Mouse (Mus musculus): ENCODE results near the gene Chchd10.

Chchd10 gene

DNA sequence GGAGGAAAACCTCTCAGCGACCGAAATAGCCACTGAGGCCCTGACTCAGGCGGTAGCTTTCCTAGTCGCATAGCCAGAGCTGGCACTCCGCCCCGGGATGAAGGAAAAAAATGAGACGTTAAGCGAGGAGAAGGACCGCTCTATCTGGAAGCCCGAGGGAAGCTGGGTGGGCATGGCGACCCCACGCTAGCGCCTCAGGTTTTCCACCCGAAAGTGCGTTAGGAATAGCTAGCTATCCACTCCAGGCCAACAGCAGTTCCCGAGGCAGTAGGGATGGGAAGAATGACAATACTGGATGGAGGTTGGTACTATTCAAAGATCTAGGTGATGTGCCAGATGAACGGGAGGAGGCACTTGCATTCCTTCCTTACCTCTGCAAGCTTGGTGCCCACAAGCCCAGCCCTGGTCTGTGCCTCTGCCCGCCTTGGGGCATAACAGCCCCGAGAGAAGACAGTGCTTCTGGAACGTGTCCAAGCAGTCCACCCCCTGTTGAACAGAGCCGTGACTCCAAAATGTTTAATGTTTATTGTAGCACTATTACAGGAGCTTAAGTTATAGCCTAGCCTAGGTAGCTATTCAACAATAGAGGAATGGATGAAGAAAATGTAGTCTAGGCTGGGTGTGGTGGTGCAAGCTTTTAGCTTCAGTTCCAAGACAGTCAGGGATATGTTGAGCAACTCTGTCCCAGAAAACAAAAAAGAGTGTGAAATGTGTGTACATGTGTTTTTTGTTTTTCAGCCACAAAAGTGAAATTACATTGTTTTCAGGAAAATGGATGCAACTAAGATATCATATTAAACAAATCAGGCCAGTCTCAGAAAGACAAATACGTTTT, 11.0 kb upstream of the Chchd10 start:
- in situ Hi-C loops (cut with MboI; ENCODE audit: unreplicated experiment in 2 of 2): no loop called here

DNA sequence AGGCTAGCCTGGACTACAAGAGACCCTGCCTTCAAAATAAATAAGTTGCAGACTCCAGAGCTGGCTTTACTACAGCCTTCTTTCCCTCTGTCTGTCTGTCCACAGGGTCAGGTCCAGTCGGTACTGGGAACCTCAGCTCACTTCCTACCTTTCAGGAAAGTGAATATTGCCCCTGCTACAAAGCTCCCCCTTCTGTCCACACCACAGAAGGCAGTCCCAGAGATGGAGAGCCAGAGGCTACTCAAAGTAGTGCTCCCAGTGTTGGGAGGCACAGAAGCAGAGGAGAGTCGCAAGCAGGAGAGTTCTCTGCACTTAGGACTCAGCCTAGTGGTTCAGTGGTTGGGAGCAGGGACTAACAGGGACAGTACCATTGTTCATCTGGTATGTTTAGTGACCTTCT, 8.6 kb upstream of the Chchd10 start:
- in situ Hi-C loops (cut with MboI; ENCODE audit: unreplicated experiment in 2 of 2): no loop called here

DNA sequence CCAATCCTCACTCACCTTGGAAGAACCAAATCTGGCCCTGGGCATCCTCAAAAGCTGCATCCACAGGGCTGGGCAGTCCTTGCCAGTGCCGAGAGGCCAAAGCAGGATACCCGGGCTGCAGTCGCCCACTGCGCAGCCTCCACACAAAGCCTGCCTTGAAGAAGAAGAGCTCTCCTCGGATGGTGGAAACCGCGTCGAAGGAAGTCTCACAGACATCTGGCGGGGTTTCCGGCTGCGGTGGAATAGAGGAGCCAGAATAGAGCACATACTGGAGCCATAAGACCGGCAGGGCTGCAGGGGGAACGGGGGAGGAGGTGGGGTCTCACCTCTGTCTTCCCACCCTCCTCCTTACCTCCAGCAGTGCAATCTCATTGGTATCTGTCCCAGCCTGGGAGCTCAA, 6.5 kb upstream of the Chchd10 start:
- in situ Hi-C loops (cut with MboI; ENCODE audit: unreplicated experiment in 2 of 2): no loop called here

DNA sequence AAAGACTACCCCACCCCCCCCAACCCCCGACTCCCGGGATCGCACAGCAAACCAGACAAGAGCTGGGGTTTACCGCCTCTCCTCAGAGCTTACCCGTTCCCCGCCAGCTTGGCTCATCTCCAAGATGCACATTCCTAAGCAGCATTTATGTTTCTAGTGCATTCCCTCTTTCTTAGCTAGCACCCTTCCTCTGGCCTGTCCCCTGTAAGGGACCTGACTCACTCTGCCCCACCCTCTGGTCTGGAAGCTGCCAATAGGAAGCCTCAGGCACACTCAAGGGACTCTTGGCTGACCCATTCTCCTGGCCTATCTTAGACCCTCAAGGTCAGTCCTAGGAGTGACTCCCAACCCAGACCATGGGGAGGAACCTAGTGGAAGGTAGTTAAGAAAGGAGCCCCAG, 2.6 kb upstream of the Chchd10 start:
- in situ Hi-C loops (cut with MboI; ENCODE audit: unreplicated experiment in 2 of 2): no loop called here

DNA sequence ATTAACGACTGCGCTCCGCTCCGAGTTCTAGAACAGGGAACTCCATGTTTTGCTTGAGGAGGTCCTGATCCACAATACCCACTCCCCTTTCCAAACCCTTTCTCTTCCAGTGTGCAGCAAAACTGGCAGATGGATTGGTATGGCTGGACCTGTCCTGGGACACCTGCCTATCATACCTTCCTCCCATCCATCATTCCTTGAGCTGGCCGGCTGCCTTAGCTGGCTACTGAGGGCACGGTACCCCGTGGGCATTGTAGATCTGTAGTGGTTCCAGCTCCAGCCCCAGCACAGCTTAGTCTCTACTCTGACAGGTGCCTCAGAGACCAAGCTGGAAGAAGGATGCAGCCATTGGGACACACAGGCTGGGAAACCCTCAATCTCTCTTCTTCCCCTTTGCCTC, 1.6 kb upstream of the Chchd10 start:
- in situ Hi-C loops (cut with MboI; ENCODE audit: unreplicated experiment in 2 of 2): no loop called here

DNA sequence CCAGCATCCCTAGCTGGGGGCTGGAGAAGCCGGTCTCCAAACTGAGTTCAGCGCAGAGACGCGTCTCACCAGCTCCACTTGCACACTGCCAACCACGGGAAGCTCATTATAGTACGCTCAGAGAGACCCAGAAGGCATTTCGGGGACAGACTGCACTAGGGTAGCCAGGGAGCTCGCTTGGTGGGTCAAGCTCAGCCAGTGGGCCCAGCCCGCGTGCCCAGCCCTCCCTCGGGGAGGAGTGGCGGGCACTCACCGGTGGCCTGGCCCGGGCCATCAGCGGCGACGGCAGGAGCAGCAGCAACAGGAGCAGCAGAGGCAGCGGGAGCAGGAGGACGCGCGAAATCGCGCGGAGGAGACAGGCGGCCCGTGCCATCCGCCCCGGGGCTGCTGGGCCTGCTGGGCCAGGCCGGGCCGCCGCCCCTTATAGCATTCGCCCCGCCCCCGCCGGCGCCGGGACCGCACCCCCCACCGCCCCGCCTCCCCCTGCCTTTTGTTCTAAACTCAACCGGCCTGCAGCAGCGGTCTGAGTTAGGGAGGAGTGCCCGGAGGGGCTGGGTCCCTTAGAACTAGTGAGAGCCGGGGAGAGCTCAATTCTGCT, 750 bp upstream of the Chchd10 start:
- in situ Hi-C loops (cut with MboI; ENCODE audit: unreplicated experiment in 2 of 2): no loop called here

DNA sequence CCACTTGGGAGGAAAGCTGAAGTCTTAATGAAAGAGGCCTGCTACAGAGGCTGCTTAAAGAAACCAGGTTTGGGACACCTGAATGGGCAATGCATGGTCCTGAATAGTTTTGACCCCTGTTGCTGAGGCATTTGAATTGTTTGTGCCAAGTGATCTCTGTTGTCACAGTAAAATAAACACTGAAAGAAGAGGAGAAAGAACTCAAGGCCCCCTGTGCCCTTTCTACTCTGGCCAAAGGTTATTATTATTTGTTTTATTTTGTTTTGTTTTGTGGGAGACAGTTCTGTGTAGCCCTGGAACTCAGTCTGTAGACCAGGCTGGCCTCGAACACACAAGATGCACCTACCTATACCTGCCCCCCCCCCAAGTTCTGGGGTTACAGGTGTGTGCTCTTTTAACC, 2.1 kb downstream of the Chchd10 start:
- in situ Hi-C loops (cut with MboI; ENCODE audit: unreplicated experiment in 2 of 2): no loop called here

DNA sequence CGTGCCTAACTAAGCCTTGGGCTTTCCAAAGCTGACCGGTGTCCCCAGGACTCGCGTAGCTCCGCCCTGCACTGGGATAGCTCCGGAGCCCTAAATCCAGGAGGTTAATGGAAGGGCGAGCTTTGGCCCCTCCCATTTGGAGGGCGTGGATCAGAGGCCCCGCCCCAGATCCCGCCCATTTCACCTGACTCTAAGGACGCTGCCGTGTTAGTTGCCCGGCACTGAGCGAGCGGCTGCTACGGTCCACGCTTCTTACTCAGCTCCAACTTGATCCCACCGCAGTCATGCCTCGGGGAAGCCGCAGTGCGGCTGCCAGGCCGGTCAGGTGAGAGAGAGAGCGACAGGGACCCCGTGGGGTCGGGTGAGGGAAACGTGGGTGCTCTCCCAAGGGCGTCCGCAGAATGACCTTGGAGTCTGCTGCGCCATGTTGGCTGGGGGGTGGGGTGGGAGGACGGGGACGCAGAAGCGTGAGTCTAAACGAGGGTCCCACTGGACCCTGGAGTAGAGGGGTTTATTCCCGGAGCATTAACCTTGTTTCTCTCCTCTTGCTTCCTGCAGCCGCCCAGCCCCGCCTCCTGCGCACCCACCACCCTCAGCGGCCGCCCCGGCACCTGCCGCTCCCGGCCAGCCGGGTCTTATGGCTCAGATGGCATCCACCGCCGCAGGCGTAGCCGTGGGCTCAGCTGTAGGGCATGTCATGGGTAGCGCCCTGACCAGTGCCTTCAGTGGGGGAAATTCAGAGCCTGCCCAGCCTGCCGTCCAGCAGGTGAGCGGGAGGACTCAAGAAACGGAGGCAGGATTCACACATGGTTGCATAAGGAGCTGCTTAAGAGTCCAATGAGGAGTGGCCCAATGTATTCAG, 3.0 kb downstream of the Chchd10 start, which contains the start of gene Mmp11:
Mmp11 (minus strand) TSS at position 817 of the 862 bp plus-strand sequence.
- in situ Hi-C loops (cut with MboI; ENCODE audit: unreplicated experiment in 2 of 2): no loop called here

DNA sequence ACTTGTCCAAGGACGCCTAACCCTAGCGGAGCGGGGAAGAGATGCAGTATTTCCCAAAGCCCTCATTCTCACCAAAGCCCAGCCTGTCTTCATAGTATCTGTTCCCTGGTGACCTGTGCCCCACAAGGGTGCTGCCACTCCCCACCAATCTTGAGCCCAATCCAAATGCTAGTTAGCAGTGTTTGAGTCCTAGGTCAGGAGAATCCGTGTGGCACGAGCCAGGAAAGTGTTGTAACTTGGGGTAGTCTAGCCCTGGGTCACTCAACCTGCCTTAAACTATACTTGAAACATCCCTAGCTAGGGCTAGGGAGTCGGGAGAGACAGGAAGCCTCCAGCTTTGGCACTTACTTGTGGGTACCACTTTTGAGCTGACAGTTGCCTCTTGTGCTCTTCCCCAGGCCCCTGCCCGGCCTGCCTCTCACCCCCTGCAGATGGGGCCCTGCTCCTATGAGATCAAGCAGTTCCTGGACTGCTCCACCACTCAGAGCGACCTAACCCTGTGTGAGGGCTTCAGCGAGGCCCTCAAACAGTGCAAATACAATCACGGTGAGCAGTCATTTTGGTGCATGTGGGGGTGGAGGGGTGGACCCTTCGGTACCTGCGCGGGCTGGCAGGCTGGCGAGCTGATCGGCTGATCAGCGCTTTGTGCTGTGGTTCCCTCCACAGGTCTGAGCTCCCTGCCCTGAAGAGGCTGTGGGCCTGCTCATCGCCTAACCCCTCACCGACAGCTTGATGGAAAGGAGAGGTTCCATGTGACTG, 4.2 kb downstream of the Chchd10 start:
- in situ Hi-C loops (cut with MboI; ENCODE audit: unreplicated experiment in 2 of 2): no loop called here

DNA sequence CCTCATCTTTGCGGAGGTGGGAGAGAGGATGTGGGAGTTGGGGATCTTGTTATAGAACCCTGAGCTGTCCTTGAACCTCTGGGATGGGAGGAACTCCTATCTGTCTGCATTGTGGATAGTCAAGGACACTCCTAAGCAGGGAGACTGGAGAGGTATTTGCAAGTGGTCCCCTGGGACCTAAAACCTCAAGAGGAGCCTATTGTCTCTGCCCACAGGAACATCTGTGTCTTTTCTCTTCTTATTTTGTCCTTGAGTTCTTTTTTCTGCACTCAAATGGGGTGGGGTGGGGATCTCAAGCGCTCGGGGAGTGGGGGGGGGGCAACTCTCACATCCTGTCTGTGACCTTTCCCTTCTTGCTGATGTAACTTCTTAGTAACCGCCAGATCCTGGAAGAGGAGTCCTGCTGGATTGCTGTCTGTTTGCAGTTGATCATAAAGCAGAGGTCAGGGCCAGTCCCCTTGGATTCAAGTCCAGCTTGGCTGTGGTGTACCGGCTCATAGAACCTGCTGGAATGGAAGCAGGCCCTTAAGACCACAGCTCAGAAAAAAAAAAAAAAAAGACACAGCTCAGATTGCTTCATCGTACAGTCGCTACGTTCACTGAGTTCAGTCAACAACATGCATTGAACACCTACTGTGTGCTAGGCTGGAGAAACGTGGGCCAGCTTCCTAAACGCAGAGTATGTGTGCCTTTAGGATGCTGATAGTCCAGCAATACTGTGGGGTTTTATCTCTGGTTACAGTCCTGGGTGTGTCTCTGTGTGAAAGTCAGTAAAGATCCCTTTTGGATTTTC, 5.1 kb downstream of the Chchd10 start:
- in situ Hi-C loops (cut with MboI; ENCODE audit: unreplicated experiment in 2 of 2): no loop called here

DNA sequence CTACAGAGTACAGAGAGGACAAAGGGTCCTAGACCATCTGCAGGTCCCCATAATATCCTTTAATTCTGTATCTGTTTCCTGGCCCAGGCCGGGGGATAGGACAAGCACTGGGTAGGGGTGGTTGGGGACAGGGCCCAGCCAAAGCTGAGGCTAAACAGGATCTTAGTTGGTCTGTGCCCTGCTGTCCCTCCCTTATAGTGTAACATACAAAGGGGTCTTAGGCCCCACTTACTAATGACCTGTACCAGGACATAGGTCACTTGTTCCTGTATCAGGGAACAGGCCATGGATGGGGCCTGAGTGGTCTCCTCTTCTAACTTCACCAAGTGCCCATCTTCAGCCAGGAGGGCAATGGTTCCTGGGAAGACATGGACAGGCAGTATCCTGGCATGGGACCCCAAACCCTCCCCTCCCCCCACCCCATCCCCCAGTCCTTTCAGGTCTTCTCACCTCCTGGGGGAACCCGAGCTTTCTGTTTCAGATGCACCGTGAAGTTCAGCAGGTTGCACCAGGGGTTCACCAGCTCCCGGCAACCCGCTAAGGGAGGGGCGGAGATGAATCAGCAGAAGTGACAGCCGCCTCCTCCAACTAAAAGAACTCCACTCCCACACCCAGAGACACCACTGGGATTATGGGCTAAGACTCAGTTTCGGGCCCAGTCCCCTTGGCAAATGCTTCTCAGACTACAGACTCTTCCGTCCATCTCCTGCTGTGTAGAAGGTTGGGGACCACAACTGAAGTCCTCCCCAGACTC, 6.7 kb downstream of the Chchd10 start:
- in situ Hi-C loops (cut with MboI; ENCODE audit: unreplicated experiment in 2 of 2): no loop called here

DNA sequence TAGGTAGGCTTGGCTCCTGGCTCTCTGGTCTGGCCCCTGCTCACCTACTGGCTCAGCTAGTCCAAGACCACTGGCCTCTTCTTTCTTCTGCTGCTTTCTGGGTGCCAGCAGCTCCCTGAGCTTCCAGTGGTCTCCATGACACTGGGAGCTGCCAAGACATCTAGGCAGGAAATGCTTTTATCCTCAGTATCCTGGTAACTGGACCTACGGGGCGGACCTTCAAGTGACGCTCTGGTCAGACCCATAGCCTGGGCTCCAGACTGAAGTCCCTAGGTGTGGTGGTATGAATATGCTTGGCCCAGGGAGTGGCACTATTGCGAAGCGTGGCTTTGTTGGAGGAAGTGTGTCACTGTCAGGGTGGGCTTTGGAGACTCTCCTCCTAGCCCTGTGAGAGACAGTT, 7.6 kb downstream of the Chchd10 start, which contains the start of gene Gm867:
Gm867 (minus strand) TSS at position 153 of the 400 bp plus-strand sequence.
- in situ Hi-C loops (cut with MboI; ENCODE audit: unreplicated experiment in 2 of 2): no loop called here

DNA sequence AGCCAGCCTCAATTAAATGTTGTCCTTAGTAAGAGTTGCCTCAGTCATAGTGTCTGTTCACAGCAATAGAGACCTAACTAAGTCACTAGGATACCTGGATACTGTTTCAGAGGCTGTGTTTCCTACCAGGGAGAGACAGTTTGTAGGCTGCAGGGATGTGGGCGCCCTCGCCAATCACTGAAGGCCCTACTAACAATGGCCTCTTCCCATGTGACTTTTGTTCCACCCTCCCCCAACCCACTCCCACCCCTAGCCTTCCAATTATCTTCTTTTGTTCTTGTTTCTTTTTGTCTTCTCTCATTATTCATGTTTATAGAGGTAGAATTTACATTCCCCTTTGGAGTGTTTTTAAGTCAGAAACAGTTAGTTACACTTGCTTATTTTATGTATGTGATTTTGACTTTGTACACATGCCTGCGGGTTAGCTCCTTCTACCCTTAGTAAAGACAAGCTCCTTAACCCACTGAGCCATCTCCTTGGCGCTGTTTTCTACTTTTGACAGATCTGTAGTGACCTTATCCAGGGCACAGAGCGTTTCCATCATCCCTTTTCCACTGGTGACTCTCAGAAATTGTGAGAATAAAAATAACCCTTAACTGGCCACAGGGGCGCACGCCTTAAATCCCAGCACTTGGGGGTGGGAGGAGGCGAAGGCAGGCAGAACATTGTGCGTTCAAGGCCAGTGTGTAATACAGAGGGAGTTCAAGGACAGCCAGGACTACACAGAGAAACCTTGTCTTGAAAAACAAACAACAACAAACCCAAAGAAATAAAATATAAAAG, 8.3 kb downstream of the Chchd10 start:
- in situ Hi-C loops (cut with MboI; ENCODE audit: unreplicated experiment in 2 of 2): no loop called here

DNA sequence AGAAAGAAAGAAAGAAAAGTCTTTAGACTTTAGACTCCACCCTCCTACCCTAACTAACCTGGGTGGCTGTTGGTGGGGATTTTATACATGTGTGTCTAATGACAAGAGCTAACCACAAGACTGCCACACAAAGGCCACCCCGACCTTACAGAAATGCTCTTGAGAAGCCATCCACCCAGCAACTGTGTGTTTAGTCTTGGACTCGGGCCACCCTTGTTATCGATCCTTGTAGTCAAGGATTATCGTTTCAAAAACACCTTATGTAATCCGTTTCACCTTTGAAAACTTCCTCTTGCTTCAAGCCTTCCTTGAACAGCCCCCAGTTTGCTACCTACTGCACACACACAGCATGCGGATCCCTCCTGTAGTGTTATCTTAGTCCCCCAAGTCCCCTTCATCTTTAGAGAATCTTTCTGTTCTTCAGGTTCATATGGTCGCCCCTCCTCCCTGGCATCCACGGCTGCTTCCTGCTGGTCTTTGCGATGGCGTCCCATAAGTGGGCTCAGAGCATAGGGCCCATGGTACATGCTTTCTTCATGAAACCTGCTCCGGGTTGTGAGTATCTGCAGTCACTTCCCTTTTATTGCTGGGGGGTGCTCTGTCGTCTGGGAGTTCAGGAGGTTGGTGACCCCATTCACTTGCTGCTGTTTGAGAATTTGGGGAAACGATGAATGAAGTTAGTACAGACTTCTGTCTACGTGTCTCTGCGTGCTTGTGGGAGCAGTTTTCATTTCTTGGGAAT, 10.0 kb downstream of the Chchd10 start, which contains the start of gene Vpreb3:
Vpreb3 (plus strand) TSS at position 322 of the 742 bp plus-strand sequence.
- in situ Hi-C loops (cut with MboI; ENCODE audit: unreplicated experiment in 2 of 2): no loop called here

DNA sequence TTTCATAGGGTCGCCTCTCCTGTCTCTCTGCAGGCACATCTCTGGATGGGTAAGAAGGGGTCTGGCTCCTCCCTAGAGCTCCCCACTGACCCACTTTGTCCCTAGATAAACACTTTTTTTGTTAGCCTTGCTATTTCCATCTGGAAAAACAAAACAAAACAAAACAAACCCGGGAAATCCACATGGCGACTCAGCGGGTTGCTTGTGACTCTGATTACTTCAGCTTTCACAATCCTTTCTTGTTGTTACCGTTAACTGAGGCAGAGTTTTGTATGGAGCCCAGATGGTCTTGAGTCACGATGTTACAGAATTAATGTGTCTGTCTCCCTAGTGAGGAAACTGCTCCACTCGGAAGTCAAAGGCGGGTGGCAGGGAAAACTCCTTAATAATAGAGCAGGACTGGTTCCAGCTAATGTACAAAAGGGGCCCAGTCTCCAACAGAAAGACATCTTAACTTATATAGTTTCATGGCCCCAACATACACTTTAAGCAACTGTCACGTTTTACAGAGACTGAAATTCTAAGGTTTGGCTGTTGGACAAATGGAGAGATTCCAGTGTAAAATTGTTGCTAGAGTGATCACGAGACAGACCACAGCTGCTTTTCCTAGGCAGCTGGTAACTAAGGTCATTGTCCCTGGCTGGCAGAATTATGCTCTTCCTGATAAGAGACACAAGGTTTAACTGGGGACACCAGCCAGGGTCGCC, 11.3 kb downstream of the Chchd10 start:
- in situ Hi-C loops (cut with MboI; ENCODE audit: unreplicated experiment in 2 of 2): no loop called here

DNA sequence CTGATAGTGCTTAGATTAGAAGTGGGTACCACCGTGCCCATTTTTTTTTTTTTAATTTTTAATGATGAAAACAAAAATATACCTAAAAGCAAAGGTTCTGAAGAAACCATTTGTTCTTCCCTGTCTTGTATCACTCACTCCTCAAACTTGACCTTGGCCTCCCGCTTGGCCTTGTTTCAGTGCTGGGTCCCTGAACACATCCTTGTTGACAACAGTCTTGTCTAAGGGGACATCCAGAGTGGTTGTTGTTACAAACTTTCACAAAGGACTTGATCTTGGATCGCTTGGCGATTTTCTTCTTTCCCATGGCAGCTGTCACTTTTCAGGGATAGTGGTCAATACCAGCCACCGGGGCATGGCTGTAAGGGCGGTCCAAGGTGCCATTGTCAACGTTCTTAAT, 12.3 kb downstream of the Chchd10 start:
- in situ Hi-C loops (cut with MboI; ENCODE audit: unreplicated experiment in 2 of 2): no loop called here

DNA sequence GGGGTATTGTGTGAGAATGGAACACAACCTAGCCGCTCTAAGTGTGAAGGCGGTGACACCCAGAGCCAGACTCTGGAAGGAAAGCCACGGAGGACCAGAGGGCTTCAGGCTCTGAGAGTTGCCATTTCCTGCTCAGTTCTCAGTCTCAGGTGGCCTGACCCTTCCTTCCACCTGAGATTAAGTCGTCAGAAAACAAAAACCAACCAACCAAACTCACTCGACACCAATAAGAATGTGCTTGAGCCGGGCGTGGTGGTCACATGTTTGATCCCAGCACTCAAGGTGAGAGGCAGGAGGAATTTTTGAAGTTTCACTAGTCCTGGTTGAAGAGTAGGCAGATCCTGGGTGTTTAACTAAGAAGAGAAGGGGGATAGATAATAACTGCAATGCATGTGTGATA, 13.0 kb downstream of the Chchd10 start:
- in situ Hi-C loops (cut with MboI; ENCODE audit: unreplicated experiment in 2 of 2): no loop called here
